Mouse (Mus musculus): Measurements from ENCODE around the gene Lep.

DNA sequence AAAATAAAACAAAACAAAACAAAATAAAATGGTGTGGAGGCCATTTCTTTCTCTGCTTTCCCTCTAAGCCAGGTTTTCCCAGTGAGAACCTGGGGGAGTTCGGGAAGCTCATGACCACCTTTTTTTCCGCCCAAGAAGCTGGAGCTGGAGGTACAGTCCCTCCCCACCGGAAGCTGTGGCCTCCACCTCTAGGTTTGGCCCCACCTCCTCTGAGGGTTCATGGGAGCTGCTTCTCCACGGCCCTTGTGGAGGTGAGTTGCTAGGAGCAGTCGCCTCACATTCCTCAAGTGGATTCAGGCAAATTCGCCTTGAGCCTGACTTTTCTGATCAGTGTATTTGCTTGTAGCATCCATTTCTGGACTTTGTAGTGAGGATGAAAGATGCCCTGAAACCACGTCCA is 55.7 kb downstream of the Lep start:
- TF ChIP-seq POLR2A (IDR thresholded peaks at IDR 0.05; ENCODE audit: borderline replicate concordance, insufficient read depth, low read length): no peak
- no peak for TF ChIP-seq CTCF (IDR thresholded peaks at IDR 0.05; ENCODE audit: borderline replicate concordance, insufficient read depth, low read depth, low read length)

Measured in cerebellum, adult 2 months (tissue).